Mouse (Mus musculus) ES-Bruce4 (cell line): Measurements from ENCODE around the gene Tmem247. TPM values are rescaled to one million over a fixed set of nuclear protein-coding genes. Genes with fewer than 3 reads are reported as not detected.

Source experiments
- H3K27ac ChIP-seq: 2 replicates; pipeline ENCODE4 v1.5.1; 2012; ENCODE audit warnings: low read length, inconsistent platforms; ENCODE audit not compliant: insufficient read depth
- H3K27me3 ChIP-seq: 2 replicates; pipeline ENCODE4 v1.6.1; 2012; ENCODE audit warnings: mild to moderate bottlenecking, low read length, inconsistent platforms; ENCODE audit not compliant: control insufficient read depth, poor library complexity, insufficient read depth, severe bottlenecking
- H3K36me3 ChIP-seq: 2 replicates; pipeline ENCODE4 v1.6.1; 2012; ENCODE audit warnings: inconsistent platforms, mild to moderate bottlenecking, low read length, moderate library complexity; ENCODE audit not compliant: control insufficient read depth, poor library complexity, insufficient read depth, severe bottlenecking
- H3K4me1 ChIP-seq: one replicate; pipeline ENCODE4 v1.8.1; 2011; ENCODE audit warnings: low read length; ENCODE audit not compliant: control insufficient read depth, insufficient read depth
- H3K4me3 ChIP-seq: 2 replicates; pipeline ENCODE4 v1.5.1; 2011; ENCODE audit warnings: low read depth, mild to moderate bottlenecking, low read length
- H3K9ac ChIP-seq: 2 replicates; pipeline ENCODE4 v1.6.1; 2012; ENCODE audit warnings: low read depth, mild to moderate bottlenecking, inconsistent platforms; ENCODE audit not compliant: poor library complexity, severe bottlenecking
- H3K9me3 ChIP-seq: replicated peaks from 2 replicates; pipeline ENCODE4 v1.6.1; 2012; ENCODE audit warnings: mild to moderate bottlenecking, low read length, inconsistent platforms; ENCODE audit not compliant: control insufficient read depth, poor library complexity, insufficient read depth, severe bottlenecking
- CTCF ChIP-seq: IDR thresholded peaks from one replicate; pipeline ENCODE4 v1.8.1; 2011; ENCODE audit warnings: low read depth, low read length
- EP300 ChIP-seq: IDR thresholded peaks from 2 replicates; pipeline ENCODE4 v1.6.1; 2011; ENCODE audit warnings: low read depth, low read length; ENCODE audit not compliant: insufficient read depth
- POLR2A ChIP-seq: IDR thresholded peaks from one replicate; pipeline ENCODE4 v1.8.1; 2011; ENCODE audit warnings: low read length; ENCODE audit not compliant: insufficient read depth
- polyA plus RNA-seq: library from polyadenylated mRNA; stranded (reverse); fragments of >200 nt; gene quantifications from 2 replicates; pipeline ENCODE4 v1.2.4, GENCODE M21; 2011; ENCODE audit warnings: low read depth; ENCODE audit not compliant: missing spikeins, insufficient read depth, insufficient read length

Gene Tmem247
- polyA plus RNA-seq, 1 experiment: not detected

GRCm38 (mm10) chr17:86937064-86937463 is 19.9 kb downstream of the Tmem247 start:
- no peaks in the 10 kb centered on the region for H3K36me3 ChIP-seq
- no peak for TF ChIP-seq POLR2A
- TF ChIP-seq CTCF: no peak
- H3K4me3 ChIP-seq: no peak overlapping the region
- no peaks in the 10 kb centered on the region for H3K4me1 ChIP-seq
- no peak overlapping the region for H3K27ac ChIP-seq
- H3K9ac ChIP-seq: no peak overlapping the region
- no peaks in the 10 kb centered on the region for H3K27me3 ChIP-seq
- H3K9me3 ChIP-seq: no peaks in the 10 kb centered on the region

DNA sequence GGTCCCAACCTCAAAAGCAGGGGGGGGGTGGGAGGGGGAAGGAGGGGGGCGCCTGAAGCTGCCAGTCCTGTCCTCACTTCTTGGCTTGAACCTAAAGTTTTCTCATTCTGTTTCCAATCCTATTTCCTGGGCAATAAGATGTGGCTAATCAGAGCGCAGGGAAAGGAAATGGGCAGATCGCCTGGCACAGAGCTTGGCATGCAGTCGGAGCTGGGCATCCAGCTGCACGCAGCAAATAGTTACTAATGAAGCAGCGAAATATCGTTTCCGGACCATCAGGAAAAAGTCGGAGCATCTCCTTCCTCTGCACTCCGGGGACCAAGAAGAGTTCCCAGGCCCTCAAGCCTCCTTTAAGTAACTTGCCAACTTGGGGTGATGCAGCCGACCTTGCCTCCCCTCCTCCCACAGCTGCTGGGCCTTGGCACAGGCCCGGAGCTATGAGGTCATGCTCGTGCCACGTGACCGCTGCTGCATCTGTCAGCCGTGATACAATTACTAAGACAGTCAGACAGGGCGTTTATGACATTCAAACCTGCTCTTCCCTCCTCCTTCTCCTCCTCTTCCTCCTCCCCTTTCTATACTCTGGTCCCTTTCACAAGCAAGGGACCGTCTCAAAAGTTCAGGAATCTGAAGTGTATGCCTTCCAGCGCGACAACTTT is 20.5 kb downstream of the Tmem247 start:
- Histone ChIP-seq H3K36me3 (no peaks in the 10 kb centered on the region), H3K4me3 (peak overlapping the region; percentile 5; the same call in 1 of the 2 replicates), H3K27me3 (no peaks in the 10 kb centered on the region), H3K9me3 (no peaks in the 10 kb centered on the region), H3K9ac (no peak overlapping the region), H3K4me1 (no peaks in the 10 kb centered on the region), H3K27ac (no peak overlapping the region)
- TF ChIP-seq POLR2A (no peak), CTCF (no peak), EP300 (no peak)

DNA sequence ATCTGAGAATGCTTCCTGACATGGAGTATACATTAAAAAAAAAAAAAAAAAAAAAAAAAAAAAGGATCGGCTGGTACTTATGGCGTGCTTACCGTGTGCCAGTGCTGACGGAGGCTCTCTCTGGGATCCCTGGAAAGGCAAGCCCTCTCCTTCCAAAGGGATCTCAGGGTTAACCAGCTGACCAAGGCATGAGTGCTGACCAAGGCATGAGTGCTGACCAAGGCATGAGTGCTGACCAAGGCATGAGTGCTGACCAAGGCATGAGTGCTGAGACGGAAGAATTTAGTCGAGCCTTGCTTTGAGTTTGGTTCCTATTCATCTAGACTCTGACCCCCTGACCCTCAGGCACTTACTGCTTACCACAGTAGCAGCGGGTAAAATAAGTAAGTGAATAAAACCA is 21.5 kb downstream of the Tmem247 start:
- H3K4me1 ChIP-seq: no peaks in the 10 kb centered on the region
- H3K27me3 ChIP-seq: no peaks in the 10 kb centered on the region
- no peak overlapping the region for H3K27ac ChIP-seq
- TF ChIP-seq POLR2A (no peak), CTCF (no peak), EP300 (no peak)
- H3K36me3 ChIP-seq: no peaks in the 10 kb centered on the region
- no peaks in the 10 kb centered on the region for H3K9me3 ChIP-seq
- no peak overlapping the region for H3K4me3 ChIP-seq
- no peak overlapping the region for H3K9ac ChIP-seq

- TF ChIP-seq CTCF: no peak
- TF ChIP-seq POLR2A: no peak
- TF ChIP-seq EP300: no peak
- Histone ChIP-seq H3K9me3 (no peaks in the 10 kb centered on the region), H3K36me3 (no peaks in the 10 kb centered on the region), H3K27me3 (no peaks in the 10 kb centered on the region), H3K4me1 (peaks cover 4% of the 10 kb centered on the region), H3K27ac (no peak overlapping the region), H3K4me3 (no peak overlapping the region), H3K9ac (no peak overlapping the region)
These were observed 25.0 kb downstream of the Tmem247 start for GRCm38 (mm10) chr17:86942112-86942511.

- Histone ChIP-seq H3K36me3 (no peaks in the 10 kb centered on the region), H3K4me3 (no peak overlapping the region), H3K9ac (no peak overlapping the region), H3K4me1 (peaks cover 4% of the 10 kb centered on the region), H3K27ac (no peak overlapping the region), H3K27me3 (no peaks in the 10 kb centered on the region), H3K9me3 (no peaks in the 10 kb centered on the region)
- no peak for TF ChIP-seq CTCF
These were observed 26.0 kb downstream of the Tmem247 start for GRCm38 (mm10) chr17:86943158-86943557.

GRCm38 (mm10) chr17:86946078-86946477 is 28.9 kb downstream of the Tmem247 start:
- no peaks in the 10 kb centered on the region for H3K9me3 ChIP-seq
- TF ChIP-seq CTCF: no peak
- TF ChIP-seq POLR2A: no peak
- TF ChIP-seq EP300: no peak
- peaks cover 4% of the 10 kb centered on the region for H3K4me1 ChIP-seq
- H3K9ac ChIP-seq: no peak overlapping the region
- no peaks in the 10 kb centered on the region for H3K36me3 ChIP-seq
- H3K4me3 ChIP-seq: no peak overlapping the region
- H3K27me3 ChIP-seq: no peaks in the 10 kb centered on the region
- H3K27ac ChIP-seq: no peak overlapping the region
